Mouse (Mus musculus): ENCODE data around the gene AL607142.1. TPM values are rescaled to one million over a fixed set of nuclear protein-coding genes. Genes with fewer than 3 reads are reported as not detected.

The AL607142.1 gene
- polyA plus RNA-seq, 1 experiment from 2014 or later = not detected

DNA sequence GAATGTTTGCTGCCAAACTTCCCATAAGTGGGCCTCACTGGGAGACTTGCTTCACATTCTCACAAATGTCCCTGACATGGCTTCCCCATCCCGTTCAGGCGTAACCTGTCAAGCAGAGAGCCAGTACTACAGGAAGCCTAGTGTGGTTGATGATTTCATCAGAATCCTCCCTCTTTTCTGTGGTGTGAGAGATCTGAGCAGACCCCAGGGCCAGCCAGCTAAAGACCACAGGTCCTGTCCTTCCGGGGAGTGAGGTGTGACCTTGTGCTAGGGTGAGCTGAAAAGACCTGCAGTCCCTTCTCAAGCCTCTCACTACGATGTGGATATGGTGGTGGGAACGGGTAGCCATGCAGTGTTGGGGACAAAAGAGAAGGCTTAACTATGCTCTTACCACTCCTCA, 17.7 kb downstream of the AL607142.1 start:
- Histone ChIP-seq H3K4me3 (replicated peaks) (no peak overlapping the region), H3K27me3 (no peaks in the 10 kb centered on the region), H3K36me3 (replicated peaks) (no peaks in the 10 kb centered on the region), H3K4me1 (no peaks in the 10 kb centered on the region), H3K4me2 (no peak overlapping the region), H3K9ac (no peak overlapping the region), H3K9me3 (no peaks in the 10 kb centered on the region), H3K27ac (no peak overlapping the region)
- WGBS = 87% methylated on average over 5 of the region's 5 CpGs
- ATAC-seq (ENCODE audit: low FRiP score) = no peak

DNA sequence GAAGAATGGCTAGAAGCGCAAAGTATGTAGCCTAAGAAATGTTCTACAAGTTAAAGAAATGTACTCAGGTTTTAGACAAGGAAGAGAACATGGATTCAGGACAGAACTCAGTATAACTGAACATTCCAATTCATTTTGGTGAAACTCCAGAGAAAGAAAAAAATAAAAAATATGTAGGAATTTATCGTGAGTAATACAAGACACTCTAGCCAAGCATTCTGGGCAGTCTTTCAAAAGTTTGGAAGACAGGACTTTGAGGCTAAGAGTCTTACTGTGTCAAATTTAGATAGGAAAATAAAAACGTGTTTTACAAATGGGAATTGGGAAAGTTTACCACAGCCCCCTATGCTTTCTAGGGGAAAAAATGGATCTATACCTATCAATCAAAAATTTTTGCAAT, 18.9 kb downstream of the AL607142.1 start:
- ATAC-seq (ENCODE audit: low FRiP score) = no peak
- Histone ChIP-seq H3K4me3 (replicated peaks) (no peak overlapping the region), H3K36me3 (replicated peaks) (no peaks in the 10 kb centered on the region), H3K9ac (no peak overlapping the region), H3K4me2 (no peak overlapping the region), H3K27me3 (no peaks in the 10 kb centered on the region), H3K4me1 (no peaks in the 10 kb centered on the region), H3K27ac (no peak overlapping the region), H3K9me3 (no peaks in the 10 kb centered on the region)
- 87% methylated on average over 3 of the region's 3 CpGs for WGBS

DNA sequence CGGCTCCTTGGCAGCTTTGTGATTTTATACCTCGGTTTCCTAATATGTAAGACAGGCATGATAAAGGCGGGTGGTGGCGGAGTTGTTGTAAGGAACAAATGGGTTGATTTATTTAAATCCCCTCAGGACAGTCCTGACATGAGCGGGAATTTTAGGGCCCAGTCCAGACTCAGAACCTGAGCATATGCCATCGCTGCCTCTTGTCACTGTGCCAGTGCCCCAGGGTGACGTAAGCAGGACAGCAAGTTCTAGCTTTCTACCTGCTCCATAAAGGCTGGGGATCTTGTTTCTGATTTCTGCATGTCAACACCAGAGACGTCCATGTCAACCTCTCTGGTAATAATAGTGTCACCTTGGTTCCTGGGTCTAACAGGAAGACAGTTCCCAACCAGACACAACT, 24.7 kb downstream of the AL607142.1 start:
- no peak for ATAC-seq (ENCODE audit: low FRiP score)
- no peak overlapping the region for H3K9ac ChIP-seq

DNA sequence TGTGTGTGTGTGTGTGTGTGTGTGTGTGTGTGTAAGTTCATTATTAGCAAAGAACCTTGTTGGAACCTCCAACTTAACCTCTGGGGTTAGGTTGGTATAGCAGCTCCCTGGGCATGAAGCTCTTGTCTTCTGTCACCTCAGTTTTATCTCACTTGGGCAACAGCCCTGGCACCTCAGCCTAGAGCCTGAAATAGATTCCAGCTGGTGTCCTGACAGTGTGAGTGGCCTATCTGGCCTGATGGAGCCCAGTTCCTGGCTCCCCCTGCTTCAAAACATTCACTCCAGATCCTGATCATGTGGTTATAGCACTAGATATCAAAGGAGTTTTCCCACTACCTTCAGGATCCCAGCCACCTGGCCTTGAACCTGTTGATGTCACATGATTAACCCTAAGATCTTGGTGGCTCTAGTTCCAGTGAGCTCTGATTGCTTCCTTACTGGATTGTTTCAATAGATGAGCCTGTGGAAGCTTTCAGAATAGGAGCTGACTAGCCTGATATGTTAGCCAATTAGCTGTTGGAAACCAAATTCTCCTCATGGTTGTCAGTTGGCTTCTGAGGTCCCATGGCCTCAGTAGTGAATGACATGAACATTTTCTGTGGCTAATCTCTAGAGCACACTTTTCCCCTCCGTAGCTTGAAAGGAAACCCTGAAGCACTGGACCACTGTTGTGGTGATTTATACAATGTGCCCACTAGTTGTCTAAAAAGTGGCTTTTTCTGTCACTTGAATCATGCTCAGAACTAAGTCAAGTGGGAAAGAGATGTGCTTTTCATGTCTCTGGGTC, 27.4 kb downstream of the AL607142.1 start:
- ATAC-seq (ENCODE audit: low FRiP score) = no peak
- no peak overlapping the region for H3K9ac ChIP-seq
- no peak overlapping the region for H3K4me3 ChIP-seq (replicated peaks)
- H3K27me3 ChIP-seq = no peaks in the 10 kb centered on the region
- no peaks in the 10 kb centered on the region for H3K36me3 ChIP-seq (replicated peaks)
- no peak overlapping the region for H3K27ac ChIP-seq
- no peaks in the 10 kb centered on the region for H3K9me3 ChIP-seq
- no peak overlapping the region for H3K4me2 ChIP-seq
- WGBS = 70% methylated on average over 1 of the region's 1 CpGs
- H3K4me1 ChIP-seq = no peaks in the 10 kb centered on the region

More for the DNA sequence above, 24.7 kb downstream of the AL607142.1 start:
- H3K27me3 ChIP-seq = no peaks in the 10 kb centered on the region
- no peak overlapping the region for H3K4me2 ChIP-seq
- no peak overlapping the region for H3K27ac ChIP-seq
- H3K4me1 ChIP-seq = no peaks in the 10 kb centered on the region
- H3K36me3 ChIP-seq (replicated peaks) = no peaks in the 10 kb centered on the region
- H3K9me3 ChIP-seq = no peaks in the 10 kb centered on the region
- no peak overlapping the region for H3K4me3 ChIP-seq (replicated peaks)
- 90% methylated on average over 8 of the region's 8 CpGs for WGBS

DNA sequence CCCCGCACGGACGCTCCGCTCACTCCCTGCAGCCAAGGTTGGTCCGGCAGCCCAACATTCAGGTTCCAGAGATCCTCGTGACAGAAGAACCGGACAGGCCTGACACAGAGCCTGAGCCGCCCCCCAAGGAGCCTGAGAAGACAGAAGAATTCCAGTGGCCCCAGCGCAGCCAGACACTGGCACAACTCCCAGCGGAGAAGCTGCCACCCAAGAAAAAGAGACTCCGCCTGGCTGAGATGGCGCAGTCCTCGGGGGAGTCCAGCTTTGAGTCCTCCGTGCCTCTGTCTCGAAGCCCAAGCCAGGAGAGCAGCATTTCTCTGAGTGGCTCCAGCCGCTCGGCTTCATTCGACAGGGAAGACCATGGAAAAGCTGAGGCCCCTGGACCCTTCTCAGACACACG, 32.1 kb downstream of the AL607142.1 start:
- Histone ChIP-seq H3K27me3 (no peaks in the 10 kb centered on the region), H3K27ac (no peak overlapping the region), H3K4me1 (no peaks in the 10 kb centered on the region), H3K9me3 (peaks cover 12% of the 10 kb centered on the region; the same call in 1 of the 2 replicates), H3K4me2 (no peak overlapping the region), H3K36me3 (replicated peaks) (no peaks in the 10 kb centered on the region), H3K4me3 (replicated peaks) (no peak overlapping the region), H3K9ac (no peak overlapping the region)
- no peak for ATAC-seq (ENCODE audit: low FRiP score)
- 91% methylated on average over 19 of the region's 19 CpGs for WGBS

DNA sequence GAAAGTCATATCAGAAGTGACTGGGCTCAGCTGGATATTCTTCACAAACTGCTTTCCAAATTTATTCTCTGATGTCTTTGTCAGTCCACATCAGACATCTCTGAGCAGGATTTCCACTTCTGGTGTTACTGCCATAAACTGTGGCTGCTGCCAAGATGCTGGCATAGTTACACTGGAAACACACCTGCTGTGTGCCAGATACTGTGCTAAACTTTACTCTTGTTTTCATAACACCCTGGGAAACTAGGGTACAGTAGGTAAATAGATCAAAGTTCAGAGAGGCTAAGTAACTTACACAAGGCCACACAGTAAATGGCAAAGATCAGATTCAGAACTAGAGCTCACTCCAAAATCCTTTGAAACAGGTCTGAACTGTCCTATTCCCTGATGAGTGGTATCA, 36.4 kb downstream of the AL607142.1 start:
- Histone ChIP-seq H3K4me1 (no peaks in the 10 kb centered on the region), H3K9ac (no peak overlapping the region), H3K4me3 (replicated peaks) (no peak overlapping the region), H3K27me3 (no peaks in the 10 kb centered on the region), H3K36me3 (replicated peaks) (no peaks in the 10 kb centered on the region), H3K9me3 (peaks cover 12% of the 10 kb centered on the region; the same call in 1 of the 2 replicates), H3K27ac (no peak overlapping the region), H3K4me2 (no peak overlapping the region)
- no peak for ATAC-seq (ENCODE audit: low FRiP score)

DNA sequence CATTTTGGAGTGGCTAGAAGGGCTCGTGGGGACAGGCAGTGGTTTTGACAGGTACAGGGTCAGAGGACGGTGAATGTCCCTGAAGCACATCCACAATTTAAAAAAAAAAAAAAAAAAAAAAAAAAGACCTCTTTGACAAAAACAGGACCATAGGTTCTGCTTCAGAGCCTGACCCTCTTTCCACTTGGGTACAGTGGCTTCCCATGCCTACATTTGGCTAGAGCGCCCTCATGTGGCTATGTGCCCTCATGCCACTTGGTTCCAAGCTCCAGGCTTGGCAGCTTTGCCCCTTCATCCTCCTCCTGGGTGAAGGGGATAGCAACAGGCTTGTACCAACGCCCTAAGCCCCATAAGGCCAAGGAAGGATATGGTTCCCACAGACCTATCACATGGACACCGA, 39.8 kb downstream of the AL607142.1 start:
- H3K27ac ChIP-seq = no peak overlapping the region
- no peaks in the 10 kb centered on the region for H3K27me3 ChIP-seq
- no peak overlapping the region for H3K9ac ChIP-seq
- 53% methylated on average over 5 of the region's 5 CpGs for WGBS
- no peak overlapping the region for H3K4me3 ChIP-seq (replicated peaks)
- no peak for ATAC-seq (ENCODE audit: low FRiP score)
- no peaks in the 10 kb centered on the region for H3K4me1 ChIP-seq
- H3K9me3 ChIP-seq = no peaks in the 10 kb centered on the region
- no peaks in the 10 kb centered on the region for H3K36me3 ChIP-seq (replicated peaks)
- no peak overlapping the region for H3K4me2 ChIP-seq

DNA sequence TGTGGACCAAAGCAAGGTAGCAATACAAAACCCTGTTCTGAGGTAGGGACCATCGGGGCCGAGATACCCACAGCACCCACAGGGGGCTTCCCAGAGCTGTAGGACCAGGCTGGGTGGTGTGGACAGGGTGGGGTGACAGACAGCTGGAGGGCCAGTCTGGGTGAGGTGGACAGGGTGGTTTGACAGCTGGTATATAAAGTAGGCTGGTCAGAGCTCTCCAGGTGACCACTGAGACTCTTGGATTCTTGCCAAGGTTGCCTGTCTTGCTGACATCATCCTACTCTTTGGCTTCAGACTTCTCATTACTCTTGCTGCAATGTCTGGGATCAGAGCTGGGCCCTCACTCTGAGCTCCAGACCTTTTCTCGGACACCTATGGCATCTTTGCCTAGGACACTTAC, 41.6 kb downstream of the AL607142.1 start:
- Histone ChIP-seq H3K4me3 (replicated peaks) (no peak overlapping the region), H3K9me3 (no peaks in the 10 kb centered on the region), H3K4me2 (no peak overlapping the region), H3K27me3 (no peaks in the 10 kb centered on the region), H3K36me3 (replicated peaks) (no peaks in the 10 kb centered on the region), H3K4me1 (no peaks in the 10 kb centered on the region), H3K9ac (no peak overlapping the region), H3K27ac (no peak overlapping the region)
- WGBS = 91% methylated on average over 3 of the region's 3 CpGs
- no peak for ATAC-seq (ENCODE audit: low FRiP score)

DNA sequence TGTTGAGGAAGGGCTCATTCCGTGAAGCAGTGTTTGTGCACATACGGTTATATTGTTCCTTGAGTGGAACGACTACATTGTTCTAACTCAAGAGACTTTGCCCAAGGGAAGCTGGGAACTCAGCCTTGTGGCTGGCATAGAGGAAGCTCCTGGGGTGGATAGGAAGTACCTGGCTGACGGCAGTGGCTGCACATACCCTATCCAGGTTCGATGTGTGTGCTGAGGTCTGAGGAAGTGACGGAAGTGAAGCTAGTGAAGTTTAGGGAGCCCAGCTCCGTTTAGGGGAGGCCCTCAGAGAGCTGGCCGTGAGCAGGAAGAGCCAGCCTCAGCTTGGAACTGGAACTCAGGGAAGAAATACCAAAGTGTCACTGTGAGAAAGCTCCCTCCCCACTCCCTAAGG, 43.0 kb downstream of the AL607142.1 start:
- no peak overlapping the region for H3K4me3 ChIP-seq (replicated peaks)
- H3K27me3 ChIP-seq = no peaks in the 10 kb centered on the region
- no peaks in the 10 kb centered on the region for H3K36me3 ChIP-seq (replicated peaks)
- no peaks in the 10 kb centered on the region for H3K9me3 ChIP-seq
- no peak for ATAC-seq (ENCODE audit: low FRiP score)
- WGBS = 81% methylated on average over 8 of the region's 8 CpGs
- no peak overlapping the region for H3K9ac ChIP-seq
- H3K27ac ChIP-seq = no peak overlapping the region
- H3K4me1 ChIP-seq = no peaks in the 10 kb centered on the region
- H3K4me2 ChIP-seq = no peak overlapping the region

DNA sequence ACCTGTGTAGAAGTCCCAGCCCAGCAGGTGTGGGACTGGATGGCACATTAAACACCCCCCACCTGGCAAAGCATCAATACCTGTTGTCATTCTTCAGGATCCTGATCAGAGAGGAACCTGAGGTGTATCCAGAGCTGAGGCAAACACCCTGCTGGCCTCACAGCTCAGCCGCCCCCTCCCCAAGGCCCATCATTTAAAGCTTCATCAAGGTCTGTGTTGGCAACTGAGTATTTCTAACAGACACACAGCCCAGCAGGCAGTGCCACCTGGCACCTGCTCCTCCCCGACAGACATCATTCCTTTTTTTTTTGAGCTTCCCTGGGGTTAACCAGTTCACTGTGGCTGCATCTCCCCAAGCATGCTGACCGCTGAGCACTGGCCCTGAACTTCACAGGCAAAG, 50.7 kb downstream of the AL607142.1 start:
- Histone ChIP-seq H3K4me1 (no peaks in the 10 kb centered on the region), H3K4me2 (no peak overlapping the region), H3K4me3 (replicated peaks) (no peak overlapping the region), H3K9ac (no peak overlapping the region), H3K27me3 (no peaks in the 10 kb centered on the region), H3K27ac (no peak overlapping the region), H3K9me3 (no peaks in the 10 kb centered on the region), H3K36me3 (replicated peaks) (no peaks in the 10 kb centered on the region)
- 85% methylated on average over 3 of the region's 3 CpGs for WGBS
- ATAC-seq (ENCODE audit: low FRiP score) = no peak

DNA sequence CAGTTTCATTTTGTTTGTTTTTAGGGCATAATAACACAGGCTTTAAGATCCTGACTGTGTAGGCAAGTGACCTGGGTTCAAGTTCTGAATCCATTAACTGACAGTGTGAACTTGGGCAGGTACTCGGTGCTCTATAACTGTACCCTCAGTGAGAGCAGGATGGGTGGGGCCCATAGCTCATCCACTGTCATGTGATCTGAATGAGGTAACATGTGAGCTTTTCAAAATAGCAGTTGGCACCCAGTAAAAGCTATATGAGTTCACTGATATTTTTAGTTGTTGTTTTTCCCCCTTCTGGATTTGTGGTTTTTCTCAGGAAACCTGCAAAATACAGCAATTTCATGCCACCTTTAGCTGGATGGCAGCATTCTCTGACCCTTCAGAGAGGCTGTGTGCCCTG, 51.5 kb downstream of the AL607142.1 start:
- no peak overlapping the region for H3K4me3 ChIP-seq (replicated peaks)
- H3K36me3 ChIP-seq (replicated peaks) = no peaks in the 10 kb centered on the region
- ATAC-seq (ENCODE audit: low FRiP score) = no peak
- H3K9me3 ChIP-seq = no peaks in the 10 kb centered on the region
- no peak overlapping the region for H3K4me2 ChIP-seq
- no peaks in the 10 kb centered on the region for H3K27me3 ChIP-seq
- H3K27ac ChIP-seq = no peak overlapping the region
- H3K9ac ChIP-seq = no peak overlapping the region
- 87% methylated on average over 1 of the region's 1 CpGs for WGBS
- H3K4me1 ChIP-seq = no peaks in the 10 kb centered on the region

DNA sequence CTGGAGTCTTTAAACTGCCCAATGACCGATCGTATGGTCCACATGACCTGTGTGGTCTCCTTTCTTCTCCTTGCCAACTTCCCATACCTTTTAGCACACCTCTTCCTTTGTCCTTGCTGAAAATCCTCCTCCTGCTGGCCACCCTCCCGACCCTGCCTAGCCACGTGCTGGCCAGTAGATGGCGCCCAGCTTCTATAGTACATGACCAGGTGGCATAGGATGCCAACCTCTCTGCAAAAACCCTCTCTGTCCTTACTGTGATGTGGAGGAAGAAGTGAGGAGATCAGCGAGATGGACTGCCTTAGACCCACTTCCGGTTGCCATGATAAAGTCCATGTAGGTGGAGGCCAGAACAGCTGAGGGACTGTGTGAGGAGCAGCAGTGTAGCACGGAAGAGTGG, 55.5 kb downstream of the AL607142.1 start:
- no peaks in the 10 kb centered on the region for H3K4me1 ChIP-seq
- H3K9me3 ChIP-seq = no peaks in the 10 kb centered on the region
- no peak overlapping the region for H3K27ac ChIP-seq
- no peaks in the 10 kb centered on the region for H3K36me3 ChIP-seq (replicated peaks)
- no peaks in the 10 kb centered on the region for H3K27me3 ChIP-seq
- WGBS = 37% methylated on average over 8 of the region's 8 CpGs
- no peak overlapping the region for H3K9ac ChIP-seq
- no peak for ATAC-seq (ENCODE audit: low FRiP score)
- no peak overlapping the region for H3K4me3 ChIP-seq (replicated peaks)
- no peak overlapping the region for H3K4me2 ChIP-seq

DNA sequence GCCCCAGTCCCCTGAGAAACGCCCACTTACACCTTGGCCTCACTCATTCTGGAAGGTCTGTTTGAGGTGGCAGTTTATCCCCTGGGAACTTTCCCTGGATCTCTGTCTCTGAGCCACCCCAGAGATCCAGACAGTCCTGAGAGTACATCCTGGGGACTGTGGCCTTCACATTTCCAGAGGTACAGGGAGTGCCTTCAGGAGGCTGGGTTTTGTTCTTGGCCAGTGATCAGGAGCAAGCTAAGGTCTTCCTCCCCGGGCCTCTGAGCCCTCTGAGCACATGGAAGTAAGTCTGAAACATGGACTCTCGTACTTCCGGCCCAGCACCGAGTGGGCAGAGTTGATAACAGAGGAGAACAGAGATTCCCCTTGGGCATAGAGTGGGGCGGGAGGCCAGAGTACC, 59.9 kb downstream of the AL607142.1 start:
- no peak for ATAC-seq (ENCODE audit: low FRiP score)
- WGBS = 83% methylated on average over 6 of the region's 6 CpGs

More for the DNA sequence above, 59.9 kb downstream of the AL607142.1 start:
- no peaks in the 10 kb centered on the region for H3K4me1 ChIP-seq
- H3K27ac ChIP-seq = no peak overlapping the region
- no peak overlapping the region for H3K4me3 ChIP-seq (replicated peaks)
- 0 out of 2 replicates have a peak, but pooled peaks cover 3% of the 10 kb centered on the region for H3K27me3 ChIP-seq
- H3K9ac ChIP-seq = no peak overlapping the region
- no peak overlapping the region for H3K4me2 ChIP-seq
- H3K36me3 ChIP-seq (replicated peaks) = no peaks in the 10 kb centered on the region
- no peaks in the 10 kb centered on the region for H3K9me3 ChIP-seq

Measured in forebrain, embryonic 12.5 days (tissue).